Mouse (Mus musculus): Measurements from ENCODE around the gene Slc7a6. TPM values are rescaled to one million over a fixed set of nuclear protein-coding genes. Genes with fewer than 3 reads are reported as not detected.
"Not testable (repeated sequence)": the region's sequence is repeated elsewhere in the genome, so short reads cannot be mapped to it uniquely, and the experiment has no call there.

The Slc7a6 gene
- total RNA-seq, 2 experiments from 2014 or later: 7.9 to 8.6 TPM

DNA sequence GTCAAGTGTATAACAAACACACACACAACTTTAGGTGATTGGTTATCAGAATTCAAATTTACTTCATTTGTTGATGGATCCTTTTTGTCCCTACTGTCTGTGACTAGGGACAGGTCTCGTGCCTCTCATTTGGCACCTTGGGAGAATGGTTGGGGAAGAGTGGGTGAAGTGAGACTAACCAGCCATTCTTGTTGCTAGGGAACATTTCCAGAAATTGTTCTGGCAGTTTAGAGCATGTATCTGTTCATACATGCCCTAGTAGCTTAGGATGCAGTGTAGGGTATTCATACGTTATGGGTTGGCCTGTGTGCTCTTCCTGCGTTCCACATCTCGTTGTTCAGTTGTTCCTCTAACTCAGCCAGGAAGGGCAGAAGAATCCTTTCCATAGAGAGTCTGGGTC lies 20.5 kb downstream of the Slc7a6 start:
- no peak for DNase-seq

DNA sequence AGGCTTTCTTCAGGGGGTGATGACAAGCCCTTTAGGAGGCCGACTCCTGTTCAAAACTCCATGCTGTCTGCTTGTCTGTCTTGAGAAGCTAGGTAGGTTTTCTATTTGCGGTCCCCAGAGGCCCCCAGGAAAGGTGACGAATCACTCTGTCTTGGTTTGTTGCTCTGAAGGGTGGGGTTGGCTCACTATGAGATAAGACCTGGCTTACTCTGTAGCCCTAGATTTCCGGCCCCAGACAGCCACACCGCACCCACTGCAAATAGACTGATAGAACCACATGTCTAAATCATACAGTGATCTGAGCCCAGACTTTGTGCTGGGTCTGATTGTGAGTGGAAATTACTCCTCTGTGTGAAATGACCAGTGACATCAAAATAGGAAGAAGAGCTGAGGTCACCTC lies 23.0 kb downstream of the Slc7a6 start:
- no peak for DNase-seq

DNA sequence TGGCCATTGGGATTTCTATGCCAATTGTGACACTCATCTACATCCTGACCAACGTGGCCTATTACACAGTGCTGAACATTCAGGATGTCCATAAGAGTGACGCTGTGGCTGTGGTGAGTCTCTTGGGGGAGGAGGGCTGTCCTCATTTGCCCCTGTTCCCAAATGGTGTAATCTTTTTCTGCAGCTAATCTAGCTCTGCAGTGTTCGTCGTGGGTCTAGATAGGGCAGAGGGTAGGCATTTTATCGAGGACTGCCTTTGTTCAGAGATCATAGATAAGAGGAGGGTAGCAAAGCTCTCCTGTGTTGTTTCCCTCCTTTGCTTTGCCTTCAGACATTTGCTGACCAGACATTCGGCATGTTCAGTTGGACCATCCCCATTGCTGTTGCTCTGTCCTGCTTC lies 24.5 kb downstream of the Slc7a6 start:
- no peak for DNase-seq

DNA sequence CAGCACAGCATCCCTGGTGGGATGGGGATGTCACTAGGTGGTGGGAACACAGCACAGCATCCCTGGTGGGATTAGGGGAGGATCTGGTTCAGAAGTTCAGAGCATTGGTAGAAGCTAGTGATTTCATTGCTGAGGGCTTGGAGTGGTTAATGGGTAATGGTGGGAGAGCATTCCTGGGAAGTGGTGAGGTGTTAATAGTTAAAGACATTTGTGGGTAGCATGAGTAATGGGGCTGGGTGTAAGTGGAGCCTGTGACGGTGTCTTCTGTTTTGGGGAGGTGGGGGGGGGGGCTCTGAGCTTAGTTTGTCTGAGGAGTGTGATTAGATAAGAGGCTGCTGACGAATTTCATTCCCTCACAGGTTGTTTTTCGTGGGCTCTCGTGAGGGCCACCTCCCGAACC lies 25.4 kb downstream of the Slc7a6 start:
- DNase-seq: no peak

DNA sequence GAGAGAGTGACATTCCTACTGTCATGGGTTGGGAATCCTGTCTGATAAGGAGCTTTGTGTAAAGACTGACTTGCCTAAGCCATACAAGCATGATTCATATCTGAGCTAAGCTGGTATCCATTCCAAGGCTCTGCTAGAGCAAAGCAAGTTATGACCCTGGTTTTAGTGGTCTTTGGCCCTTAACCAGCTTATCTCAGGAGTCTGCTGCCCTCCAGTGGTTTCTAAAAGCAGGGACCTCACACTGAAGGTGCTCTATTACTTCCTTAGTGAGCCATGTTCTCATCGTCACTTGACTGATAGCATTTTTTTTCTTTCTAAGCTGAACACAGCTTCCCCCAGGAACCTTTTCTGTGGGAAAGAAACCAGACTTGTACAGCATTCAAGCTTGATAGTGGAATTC lies 30.1 kb downstream of the Slc7a6 start:
- DNase-seq: no peak

DNA sequence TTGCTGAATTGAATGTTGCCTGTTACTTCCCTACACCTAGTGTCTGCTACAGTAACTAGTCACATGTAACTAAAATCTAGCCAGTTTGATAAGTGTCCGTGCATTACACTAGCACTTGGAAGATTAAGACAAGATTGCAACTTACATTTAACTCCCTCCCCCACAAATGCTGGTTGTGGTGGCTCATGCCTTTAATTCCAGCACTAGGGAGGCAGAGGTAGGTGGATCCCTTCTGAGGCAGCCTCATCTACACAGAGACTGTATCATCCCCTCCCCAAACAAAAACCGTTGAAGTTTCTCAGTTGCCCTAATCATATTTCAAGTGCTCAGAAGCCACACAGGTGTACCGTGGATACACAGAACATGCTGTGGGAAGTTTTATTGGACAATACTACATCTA lies 30.9 kb downstream of the Slc7a6 start:
- DNase-seq: not testable (repeated sequence)

DNA sequence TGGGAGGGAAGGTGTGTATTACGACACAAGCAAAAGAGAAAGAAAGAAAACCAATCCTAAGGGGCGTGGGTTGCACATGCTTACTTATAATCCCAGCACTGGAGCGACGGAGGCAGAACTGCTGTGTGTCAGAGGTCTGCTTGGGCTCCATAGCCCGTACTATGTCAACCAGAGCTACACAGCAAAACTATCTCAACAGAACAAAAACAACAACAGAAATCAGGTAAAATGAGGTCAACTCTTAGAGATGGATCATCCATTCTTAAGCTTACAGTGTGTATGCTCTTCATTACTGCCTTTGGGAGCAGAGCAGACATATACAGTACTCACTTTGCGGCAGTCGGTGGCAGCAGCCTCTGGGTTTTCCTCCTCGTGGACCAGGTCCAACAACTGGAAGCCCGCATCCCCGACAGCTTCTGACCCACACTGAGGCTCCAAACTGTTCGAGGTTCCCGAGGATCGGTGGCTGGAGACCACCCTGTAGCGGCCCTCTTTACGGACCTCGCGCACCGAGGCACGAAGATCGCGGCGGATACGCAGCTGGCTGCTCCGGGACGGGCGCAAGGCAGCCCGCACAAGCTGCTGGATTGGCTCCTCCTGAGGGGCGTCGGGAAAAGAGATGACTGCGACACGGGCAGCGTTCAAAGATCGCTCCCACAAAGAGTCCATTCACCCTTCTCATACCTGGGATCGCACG lies 41.5 kb downstream of the Slc7a6 start:
- no peak for DNase-seq

DNA sequence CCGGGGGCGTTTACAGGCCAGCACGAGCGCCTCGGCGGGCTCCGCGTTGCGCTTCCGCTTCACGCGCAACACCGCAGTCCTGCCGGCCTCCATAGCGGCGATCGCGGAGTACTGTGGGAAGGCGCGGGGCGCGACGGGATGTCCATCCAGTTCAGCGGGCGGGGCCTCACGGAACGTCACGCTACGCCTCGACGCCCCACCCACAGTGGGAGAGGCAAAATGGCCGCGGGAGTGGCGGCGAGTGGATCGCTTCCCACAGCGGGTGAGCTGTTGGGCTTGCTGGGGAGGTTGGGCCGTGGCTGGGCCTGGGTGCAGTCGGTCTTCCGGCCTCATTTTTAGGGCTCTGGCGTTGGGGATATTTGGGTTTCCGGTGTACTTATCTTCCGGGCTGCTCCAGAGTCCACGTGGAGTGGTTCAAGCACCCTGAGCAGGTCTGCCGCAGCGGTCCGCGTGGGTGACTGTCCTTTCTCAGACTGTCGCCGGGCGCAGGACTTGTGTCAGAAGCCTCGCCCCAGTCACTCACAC lies 42.2 kb downstream of the Slc7a6 start, which contains the start of the genes Slc7a6os and Prmt7:
Gene Slc7a6os (minus strand): TSS at position 115 of the 525 bp plus-strand sequence.
Gene Prmt7 (plus strand): TSS at position 116 of the 525 bp plus-strand sequence.
- DNase-seq: peak; percentile 91

DNA sequence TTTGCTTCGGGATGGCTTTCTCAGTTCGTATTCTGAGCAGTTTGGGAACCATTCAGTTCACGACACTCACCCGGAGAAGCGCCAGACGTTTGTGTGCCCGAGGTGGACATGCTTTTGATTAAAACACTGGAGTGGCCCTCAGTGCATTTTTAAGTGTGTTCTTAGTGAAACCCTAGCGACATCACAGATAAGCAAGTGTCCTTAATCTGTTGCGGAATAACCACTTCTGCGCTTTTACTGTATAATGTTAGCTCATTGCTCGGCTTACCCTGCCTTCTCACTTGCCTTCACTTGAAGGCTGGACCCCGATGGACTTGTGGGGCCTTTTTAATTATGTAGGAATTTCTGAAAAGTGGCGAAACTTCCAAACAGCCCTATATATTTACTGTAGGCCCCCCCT lies 42.8 kb downstream of the Slc7a6 start:
- no peak for DNase-seq

DNA sequence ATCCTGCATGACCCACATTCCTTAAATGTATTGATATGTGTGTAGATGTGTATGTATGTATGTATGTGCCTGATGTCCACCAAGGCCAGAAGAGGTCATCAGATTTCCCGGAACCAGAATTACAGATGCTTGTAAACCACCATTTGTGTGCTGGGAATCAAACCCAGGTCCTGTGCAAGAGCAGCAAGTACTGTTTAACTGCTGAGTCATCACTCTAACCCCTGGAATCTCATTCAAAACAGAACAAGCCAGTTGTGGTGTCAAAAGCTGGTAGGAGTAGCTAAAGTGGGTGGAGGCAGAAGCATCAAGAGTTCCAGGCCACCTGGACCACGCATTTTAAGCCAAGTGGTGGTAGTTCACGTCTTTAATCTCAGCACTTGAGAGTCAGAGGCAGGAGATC lies 45.3 kb downstream of the Slc7a6 start:
- DNase-seq: no peak

DNA sequence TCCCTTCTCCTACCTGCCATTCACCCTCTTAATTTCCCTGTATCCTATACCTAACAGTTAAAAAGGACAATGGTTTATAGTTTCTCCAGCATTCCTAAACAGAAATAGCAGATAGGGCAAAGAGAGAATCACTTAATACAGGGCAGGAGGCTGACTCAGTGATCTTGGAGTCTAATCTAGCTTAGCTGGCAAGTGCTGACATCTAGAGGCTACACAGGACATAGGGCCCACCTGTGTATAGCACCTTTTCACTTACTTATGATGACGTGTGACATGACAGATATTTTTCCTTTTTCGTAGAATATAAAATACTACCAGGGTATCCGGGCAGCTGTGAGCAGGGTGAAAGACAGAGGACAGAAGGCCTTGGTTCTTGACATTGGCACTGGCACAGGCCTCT lies 51.0 kb downstream of the Slc7a6 start:
- no peak for DNase-seq

DNA sequence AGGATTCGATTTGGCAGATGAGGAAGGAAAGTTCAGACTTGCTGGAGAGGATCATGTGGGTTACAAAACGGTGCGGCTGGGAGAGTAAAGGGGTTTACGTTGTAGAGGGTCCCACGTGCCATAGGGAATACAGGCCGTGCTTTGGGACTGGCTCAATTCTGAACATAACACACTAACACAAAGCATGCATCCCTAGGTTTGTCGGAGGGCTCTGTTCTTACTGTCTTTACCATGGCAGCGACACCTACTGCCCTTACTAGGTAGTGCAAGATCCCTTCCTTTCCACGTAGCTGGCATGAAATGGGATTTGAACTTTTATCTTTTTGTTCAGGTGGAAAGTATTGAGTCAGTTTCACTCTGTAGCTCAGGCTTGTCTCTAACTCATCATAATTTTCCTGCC lies 57.9 kb downstream of the Slc7a6 start:
- DNase-seq: no peak

DNA sequence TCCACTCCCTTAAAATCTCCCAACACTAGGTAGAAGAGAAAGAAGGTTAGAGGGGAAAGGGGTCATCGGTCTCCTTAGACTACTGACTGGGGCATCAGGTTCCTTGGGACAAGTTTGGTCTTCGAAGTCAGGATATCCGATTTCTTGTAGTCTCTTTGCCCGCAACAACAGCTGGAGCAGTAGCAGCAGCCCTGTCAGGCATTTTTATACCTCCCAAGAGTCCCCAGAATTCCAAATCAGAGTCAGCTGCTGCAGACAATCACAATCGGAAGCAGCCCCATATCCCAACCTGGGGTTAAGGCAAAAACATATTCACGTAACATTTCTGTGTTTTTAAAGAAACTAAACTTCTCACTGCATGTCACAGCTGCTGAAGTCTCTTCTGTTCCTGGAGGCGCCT lies 62.9 kb downstream of the Slc7a6 start:
- DNase-seq: no peak

DNA sequence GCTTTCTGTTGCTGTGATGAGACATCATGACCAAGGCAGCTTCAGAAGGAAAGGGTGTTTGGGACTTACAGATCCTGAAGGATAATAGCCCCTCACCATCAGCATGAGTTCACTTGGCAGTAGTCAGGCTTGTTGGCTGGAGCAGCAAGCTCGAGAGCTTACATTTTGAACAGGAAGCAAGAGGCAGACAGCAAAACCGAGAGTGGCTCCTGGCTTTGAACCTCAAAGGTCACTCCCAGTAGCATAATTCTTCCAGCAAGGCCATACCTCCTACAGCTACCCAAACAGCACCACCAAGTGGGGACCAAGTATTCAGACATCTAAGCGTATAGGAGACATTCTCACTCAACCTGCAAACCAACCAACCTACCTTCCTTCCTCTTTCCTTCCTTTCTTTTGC lies 64.1 kb downstream of the Slc7a6 start:
- no peak for DNase-seq

DNA sequence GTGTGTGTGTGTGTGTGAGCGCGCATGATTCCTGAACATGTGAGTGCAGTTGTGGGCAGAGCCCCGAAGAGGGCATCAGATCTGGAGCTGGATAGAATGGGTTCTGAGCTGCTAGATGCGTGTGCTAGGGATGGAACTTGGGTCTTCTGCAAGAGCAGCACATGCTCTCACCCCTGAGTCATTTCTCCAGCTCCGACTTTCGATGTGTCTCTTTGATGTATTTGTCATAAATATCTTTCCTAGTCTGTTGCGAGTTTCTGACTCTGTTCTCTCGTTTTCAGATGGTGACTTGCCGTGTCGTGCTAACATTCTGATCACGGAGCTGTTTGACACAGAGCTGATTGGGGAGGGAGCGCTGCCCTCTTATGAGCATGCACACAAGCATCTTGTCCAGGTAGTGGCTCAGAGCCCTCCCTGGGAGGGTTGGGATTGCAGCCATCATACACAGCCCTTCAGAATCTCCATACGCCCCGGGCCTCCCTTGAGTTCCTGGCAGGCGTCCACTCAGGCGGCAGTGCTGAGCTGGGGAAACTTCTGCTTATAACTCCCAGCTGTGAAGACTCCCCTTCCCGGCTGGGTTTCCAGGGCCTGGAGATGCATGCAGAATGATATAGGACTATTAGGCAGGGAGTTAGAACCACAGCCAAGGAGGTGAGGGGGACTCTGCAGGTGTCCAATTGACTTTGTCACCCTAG lies 66.1 kb downstream of the Slc7a6 start:
- DNase-seq: no peak

DNA sequence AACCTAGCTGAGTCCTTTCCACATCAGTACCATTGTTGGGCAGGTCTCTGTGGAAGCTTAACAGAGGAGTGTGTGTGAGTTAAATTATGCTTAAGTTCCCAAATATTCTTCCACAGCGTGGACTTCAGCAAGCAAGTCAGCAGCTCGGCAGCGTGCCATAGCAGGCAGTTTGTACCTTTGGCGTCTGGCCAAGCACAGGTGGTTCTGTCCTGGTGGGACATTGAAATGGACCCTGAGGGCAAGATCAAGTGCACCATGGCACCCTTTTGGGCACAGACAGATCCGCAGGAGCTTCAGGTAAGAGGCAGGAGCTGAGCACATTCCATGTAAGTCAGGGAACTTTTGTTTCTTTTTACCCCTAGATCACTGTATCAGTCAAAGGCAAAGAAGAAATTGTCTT lies 68.4 kb downstream of the Slc7a6 start:
- DNase-seq: no peak

Other genes starting within 250 kb of the Slc7a6 start
- not detected for gene Ctrl, start 235.0 kb upstream of the Slc7a6 start, total RNA-seq (2021)
- gene Psmb10, start 230.4 kb upstream of the Slc7a6 start, total RNA-seq (2021): 10 to 100 TPM; 19.1 to 22.1 TPM
- under 1 TPM; 0.46 to 0.80 TPM for gene Lcat, start 225.5 kb upstream of the Slc7a6 start, total RNA-seq (2021)
- 10 to 100 TPM; 11.5 to 14.4 TPM for gene Slc12a4, start 202.8 kb upstream of the Slc7a6 start, total RNA-seq (2021)
- not detected for gene Dpep3, start 189.4 kb upstream of the Slc7a6 start, total RNA-seq (2021)
- gene Dus2, start 177.5 kb upstream of the Slc7a6 start, total RNA-seq (2021): 10 to 100 TPM in 1 of 2 experiments, 1 to 10 TPM in 1; 8.7 to 10.6 TPM
- gene Dpep2nb, start 162.9 kb upstream of the Slc7a6 start, total RNA-seq (2021): not detected
- gene Ddx28, start 157.0 kb upstream of the Slc7a6 start, total RNA-seq (2021): 1 to 10 TPM; 8.3 to 9.0 TPM
- gene Nfatc3, start 110.0 kb upstream of the Slc7a6 start, total RNA-seq (2021): 10 to 100 TPM; 20.1 to 22.4 TPM
- gene Esrp2, start 31.9 kb upstream of the Slc7a6 start, total RNA-seq (2021): under 1 TPM in 1 of 2 experiments, not detected in 1; 0.46 TPM
- gene Pla2g15, start 18.5 kb upstream of the Slc7a6 start, total RNA-seq (2021): 1 to 10 TPM; 2.9 to 3.8 TPM
- gene Slc7a6os, start 42.1 kb downstream of the Slc7a6 start, total RNA-seq (2021): 1 to 10 TPM; 8.6 to 9.3 TPM
- gene Prmt7, start 42.1 kb downstream of the Slc7a6 start, total RNA-seq (2021): 10 to 100 TPM; 22.9 to 23.3 TPM
- 1 to 10 TPM in 1 of 2 experiments, under 1 TPM in 1; 0.84 to 1.1 TPM for gene Smpd3, start 169.1 kb downstream of the Slc7a6 start, total RNA-seq (2021)
- 1 to 10 TPM; 1.4 to 2.0 TPM for gene Zfp90, start 246.5 kb downstream of the Slc7a6 start, total RNA-seq (2021)

Data from gastrocnemius, postnatal 25 days (tissue).